Comparison of ENCODE assay signal across 16 mouse cellular contexts in the genomic region with DNA sequence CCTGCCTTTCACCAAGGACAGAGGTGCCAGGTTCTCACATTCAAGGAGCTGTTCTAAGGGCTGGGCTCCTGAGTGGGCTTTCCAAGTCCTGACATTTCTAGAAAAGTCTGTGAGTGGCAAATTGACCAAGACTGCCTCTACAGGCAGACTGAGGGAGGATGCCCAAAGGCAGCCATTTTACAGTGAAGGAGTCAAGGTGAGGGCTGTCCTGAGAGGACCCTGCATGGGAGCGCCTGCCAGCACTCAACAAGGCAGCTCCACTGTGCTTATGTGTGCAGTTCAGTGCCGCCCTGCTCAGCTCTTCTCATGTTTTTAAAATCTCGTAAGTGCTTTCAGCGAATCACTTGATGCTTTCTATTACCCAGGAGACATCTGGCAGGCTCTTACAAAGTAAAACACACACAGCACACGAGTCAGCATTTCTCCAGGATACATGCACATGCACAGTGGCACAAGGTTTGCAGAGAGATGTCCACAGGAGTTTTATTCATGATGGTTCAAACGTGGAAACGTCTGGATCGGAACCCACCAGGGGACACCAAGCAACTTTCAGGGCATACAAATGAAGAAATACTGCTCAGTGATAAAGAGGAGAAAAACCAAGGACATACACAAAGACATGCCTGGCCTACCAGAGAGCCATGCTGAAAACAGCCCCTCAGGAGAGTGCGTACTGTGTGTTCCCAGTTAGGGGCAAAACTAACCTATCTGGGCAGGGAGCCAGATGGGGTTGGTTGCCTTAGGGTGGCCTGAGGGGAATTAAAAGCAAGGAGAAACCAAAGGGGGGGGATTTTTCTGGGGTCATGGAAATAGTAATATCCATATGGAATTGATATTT.
DNase-seq lines count a peak whose midpoint lies in the region; ATAC-seq and TF ChIP-seq lines count a peak whose summit lies in the region.
"Had no signal": no experiment of that assay in that cellular context is flagged by ENCODE, and none has a peak within 500 bp of the region (broad histone marks: within the 10 kb centered on the region; RNA-seq: fewer than 3 reads in every experiment).

No protein-coding gene starts in this region.

- 67% methylated on average over 9 of the region's 9 CpGs for WGBS in forebrain, embryonic 16.5 days
- WGBS in forebrain, embryonic 12.5 days, result 78% methylated on average over 9 of the region's 9 CpGs
- WGBS in liver, embryonic 14.5 days (ENCODE audit: insufficient replicate concordance), result 62% methylated on average over 9 of the region's 9 CpGs
- 67% methylated on average over 9 of the region's 9 CpGs for WGBS in liver, embryonic 12.5 days (ENCODE audit: insufficient replicate concordance)
- 49% methylated on average over 9 of the region's 9 CpGs for WGBS in midbrain, postnatal 0 days

- TF ChIP-seq POLR2A in brain, embryonic 14.5 days (IDR thresholded peaks at IDR 0.05; ENCODE audit: borderline replicate concordance, extremely low read depth, insufficient read depth, insufficient read length, poor library complexity, severe bottlenecking), result no peak

- H3K4me2 ChIP-seq in forebrain, embryonic 16.5 days (ENCODE audit: low read length), result no peak overlapping the region
- H3K4me2 ChIP-seq in forebrain, embryonic 12.5 days, result no peak overlapping the region
- no peak overlapping the region for H3K4me2 ChIP-seq in liver, embryonic 14.5 days (ENCODE audit: low read depth)
- H3K4me2 ChIP-seq in liver, embryonic 12.5 days, result no peak overlapping the region
- H3K4me2 ChIP-seq in midbrain, postnatal 0 days (ENCODE audit: low read depth, low read length, poor library complexity, severe bottlenecking), result no peak overlapping the region
- H3K4me2 ChIP-seq: heart, embryonic 13.5 days had no signal

- TF ChIP-seq EP300 in liver, embryonic 14.5 days (IDR thresholded peaks at IDR 0.05; ENCODE audit: low read depth), result no peak

- ATAC-seq in forebrain, embryonic 16.5 days, result peak; percentile 45; the same call in 1 of the 2 replicates
- no peak for ATAC-seq in forebrain, embryonic 12.5 days (ENCODE audit: low FRiP score)
- ATAC-seq in liver, embryonic 14.5 days (ENCODE audit: insufficient read depth), result no peak
- no peak for ATAC-seq in liver, embryonic 12.5 days
- peak; percentile 23; the same call in 1 of the 2 replicates for ATAC-seq in midbrain, postnatal 0 days (ENCODE audit: low FRiP score)
- ATAC-seq: liver, postnatal 0 days had no signal

- H3K9me3 ChIP-seq in forebrain, embryonic 16.5 days (ENCODE audit: control insufficient read depth, low read length), result no peaks in the 10 kb centered on the region
- no peaks in the 10 kb centered on the region for H3K9me3 ChIP-seq in forebrain, embryonic 12.5 days
- no peaks in the 10 kb centered on the region for H3K9me3 ChIP-seq in liver, embryonic 14.5 days (ENCODE audit: control insufficient read depth, low read length)
- no peaks in the 10 kb centered on the region for H3K9me3 ChIP-seq in liver, embryonic 12.5 days (replicated peaks)
- no peaks in the 10 kb centered on the region for H3K9me3 ChIP-seq in midbrain, postnatal 0 days (ENCODE audit: low read length)
- H3K9me3 ChIP-seq: heart, embryonic 13.5 days had no signal

- no peaks in the 10 kb centered on the region for H3K27me3 ChIP-seq in forebrain, embryonic 16.5 days (replicated peaks; ENCODE audit: control insufficient read depth, insufficient read depth, low read length)
- H3K27me3 ChIP-seq in forebrain, embryonic 12.5 days, result no peaks in the 10 kb centered on the region
- no peaks in the 10 kb centered on the region for H3K27me3 ChIP-seq in liver, embryonic 14.5 days (ENCODE audit: control insufficient read depth, insufficient read depth, low read length)
- no peaks in the 10 kb centered on the region for H3K27me3 ChIP-seq in liver, embryonic 12.5 days (replicated peaks)
- H3K27me3 ChIP-seq in midbrain, postnatal 0 days (ENCODE audit: insufficient read depth, low read length), result no peaks in the 10 kb centered on the region
- H3K27me3 ChIP-seq: heart, embryonic 13.5 days had no signal

- H3K4me1 ChIP-seq in forebrain, embryonic 16.5 days (replicated peaks; ENCODE audit: control insufficient read depth, insufficient read depth, low read length), result peaks cover 7% of the 10 kb centered on the region
- H3K4me1 ChIP-seq in forebrain, embryonic 12.5 days, result no peaks in the 10 kb centered on the region
- no peaks in the 10 kb centered on the region for H3K4me1 ChIP-seq in liver, embryonic 14.5 days (replicated peaks; ENCODE audit: control insufficient read depth in 2 of 2, insufficient read depth in 2 of 2, low read length in 1 of 2)
- 0 out of 2 replicates have a peak, but pooled peaks cover 8% of the 10 kb centered on the region for H3K4me1 ChIP-seq in liver, embryonic 12.5 days
- H3K4me1 ChIP-seq in midbrain, postnatal 0 days (ENCODE audit: insufficient read depth, low read length), result no peaks in the 10 kb centered on the region

- no peak overlapping the region for H3K9ac ChIP-seq in forebrain, embryonic 16.5 days (replicated peaks; ENCODE audit: low read depth, low read length)
- no peak overlapping the region for H3K9ac ChIP-seq in forebrain, embryonic 12.5 days
- H3K9ac ChIP-seq in liver, embryonic 14.5 days (replicated peaks), result no peak overlapping the region
- no peak overlapping the region for H3K9ac ChIP-seq in liver, embryonic 12.5 days
- H3K9ac ChIP-seq in midbrain, postnatal 0 days (replicated peaks; ENCODE audit: low read length, poor library complexity, severe bottlenecking), result no peak overlapping the region
- H3K9ac ChIP-seq: heart, embryonic 13.5 days; liver, postnatal 0 days had no signal

- H3K27ac ChIP-seq in forebrain, embryonic 16.5 days (ENCODE audit: low read length), result peak overlapping the region; percentile 21; the same call in 1 of the 2 replicates
- no peak overlapping the region for H3K27ac ChIP-seq in forebrain, embryonic 12.5 days
- no peak overlapping the region for H3K27ac ChIP-seq in liver, embryonic 14.5 days
- H3K27ac ChIP-seq in liver, embryonic 12.5 days, result no peak overlapping the region
- H3K27ac ChIP-seq in midbrain, postnatal 0 days (ENCODE audit: low read depth, low read length), result 0 out of 2 replicates have a peak overlapping the region, but pooled peaks have one; percentile 18
- H3K27ac ChIP-seq: heart, embryonic 13.5 days had no signal

- peak; percentile 5; the same call in 1 of the 2 replicates for TF ChIP-seq CTCF in liver, embryonic 14.5 days (IDR thresholded peaks at IDR 0.05; ENCODE audit: low read depth)
- TF ChIP-seq CTCF in brain, embryonic 14.5 days (IDR thresholded peaks at IDR 0.05; ENCODE audit: borderline replicate concordance, extremely low read depth, insufficient read depth, insufficient read length), result peak; percentile 16; the same call in 1 of the 2 replicates
- TF ChIP-seq CTCF in midbrain, postnatal 0 days (IDR thresholded peaks at IDR 0.05), result peak; percentile 62

- no peaks in the 10 kb centered on the region for H3K36me3 ChIP-seq in forebrain, embryonic 16.5 days (ENCODE audit: control insufficient read depth, insufficient read depth)
- no peaks in the 10 kb centered on the region for H3K36me3 ChIP-seq in forebrain, embryonic 12.5 days (replicated peaks)
- H3K36me3 ChIP-seq in liver, embryonic 14.5 days (replicated peaks; ENCODE audit: control insufficient read depth, insufficient read depth, low read depth), result no peaks in the 10 kb centered on the region
- H3K36me3 ChIP-seq in liver, embryonic 12.5 days, result no peaks in the 10 kb centered on the region
- H3K36me3 ChIP-seq in midbrain, postnatal 0 days (ENCODE audit: insufficient read depth, low read length), result no peaks in the 10 kb centered on the region
- H3K36me3 ChIP-seq: heart, embryonic 13.5 days had no signal

- no peak for DNase-seq in liver, embryonic 14.5 days (ENCODE audit: low read depth in 3 of 3, low spot score in 3 of 3)
- peak; percentile 57 for DNase-seq in brain, embryonic 14.5 days (ENCODE audit: low read depth)
- DNase-seq in midbrain, postnatal 0 days (ENCODE audit: low spot score), result peak; percentile 44
- DNase-seq in thymus, postnatal 10 days (ENCODE audit: low spot score in 2 of 2), result no peak
- DNase-seq in layer of hippocampus, adult 9-11 months, result no peak
- DNase-seq: B cell, adult 2 months; cerebellum, adult 9-11 months; gastrocnemius, postnatal 10 days; kidney, postnatal 36 days; liver, postnatal 0 days; thymus, adult 2 months had no signal

- H3K4me3 ChIP-seq in forebrain, embryonic 16.5 days (replicated peaks; ENCODE audit: low read length), result no peak overlapping the region
- no peak overlapping the region for H3K4me3 ChIP-seq in forebrain, embryonic 12.5 days (replicated peaks)
- no peak overlapping the region for H3K4me3 ChIP-seq in liver, embryonic 14.5 days (ENCODE audit: insufficient read depth in 1 of 2, low read depth in 2 of 2, low read length in 2 of 2)
- H3K4me3 ChIP-seq in liver, embryonic 12.5 days, result no peak overlapping the region
- no peak overlapping the region for H3K4me3 ChIP-seq in midbrain, postnatal 0 days (ENCODE audit: low read depth, low read length)
- H3K4me3 ChIP-seq: erythroblast, embryonic 14.5 days; heart, embryonic 13.5 days had no signal

Comparison
In these comparisons a context has a peak if more than half of its experiments do, and no peak if none do; other contexts are left out.
1. ATAC-seq: peak in forebrain, embryonic 16.5 days (single experiment) and midbrain, postnatal 0 days (single experiment); none in forebrain, embryonic 12.5 days (single experiment), liver, embryonic 14.5 days (single experiment) and liver, embryonic 12.5 days (single experiment).
2. H3K27ac ChIP-seq: peak in forebrain, embryonic 16.5 days (single experiment) and midbrain, postnatal 0 days (single experiment); none in forebrain, embryonic 12.5 days (single experiment), liver, embryonic 14.5 days (single experiment) and liver, embryonic 12.5 days (single experiment).
3. DNase-seq: peak in brain, embryonic 14.5 days (single experiment) and midbrain, postnatal 0 days (single experiment); none in liver, embryonic 14.5 days (0 of 3), thymus, postnatal 10 days (0 of 2) and layer of hippocampus, adult 9-11 months (single experiment).
4. CTCF ChIP-seq: peak in every context shown above with its lines; median percentile 62 in midbrain, postnatal 0 days; 16 in brain, embryonic 14.5 days; 5 in liver, embryonic 14.5 days.